Mouse (Mus musculus) intestine, postnatal 0 days (tissue): Measurements from ENCODE around the gene Acot7. TPM values are rescaled to one million over a fixed set of nuclear protein-coding genes. Genes with fewer than 3 reads are reported as not detected.

ENCODE experiments used
- ATAC-seq: fragments of 200-750 bp; cut with Nextera tagmentation; 2 replicates; pipeline ENCODE4 v1.8.0; 2017; ENCODE audit warnings: mild to moderate bottlenecking, moderate TSS enrichment, moderate library complexity
- H3K27ac ChIP-seq: fragments of 300-500 bp; sonication (generic); 2 replicates; pipeline ENCODE4 v1.5.1; 2014; ENCODE audit warnings: mild to moderate bottlenecking, low read depth, low read length, moderate library complexity
- H3K27me3 ChIP-seq: fragments of 300-500 bp; sonication (generic); replicated peaks from 2 replicates; pipeline ENCODE4 v1.6.1; 2014; ENCODE audit warnings: low read length, mixed read lengths; ENCODE audit not compliant: control insufficient read depth, insufficient read depth
- H3K36me3 ChIP-seq: fragments of 300-500 bp; sonication (generic); 2 replicates; pipeline ENCODE4 v1.6.1; 2014; ENCODE audit warnings: mild to moderate bottlenecking, moderate library complexity; ENCODE audit not compliant: control insufficient read depth, insufficient read depth
- H3K4me1 ChIP-seq: fragments of 300-500 bp; sonication (generic); replicated peaks from 2 replicates; pipeline ENCODE4 v1.6.1; 2014; ENCODE audit warnings: antibody characterized with exemption, low read length, mixed read lengths; ENCODE audit not compliant: control insufficient read depth, insufficient read depth
- H3K4me2 ChIP-seq: fragments of 300-500 bp; sonication (generic); replicated peaks from 2 replicates; pipeline ENCODE4 v1.6.1; 2014; ENCODE audit warnings: low read depth, mild to moderate bottlenecking, moderate library complexity
- H3K4me3 ChIP-seq: fragments of 300-500 bp; sonication (generic); 2 replicates; pipeline ENCODE4 v1.5.1; 2014; ENCODE audit warnings: low read depth, low read length
- H3K9ac ChIP-seq: fragments of 300-500 bp; sonication (generic); 2 replicates; pipeline ENCODE4 v1.6.1; 2014; ENCODE audit warnings: mild to moderate bottlenecking, low read depth, low read length
- H3K9me3 ChIP-seq: fragments of 300-500 bp; sonication (generic); 2 replicates; pipeline ENCODE4 v1.6.1; 2016; ENCODE audit warnings: mixed run types; ENCODE audit not compliant: control insufficient read depth
- CTCF ChIP-seq: sonication (generic); IDR thresholded peaks from 2 replicates; pipeline ENCODE4 v1.5.1; 2016; ENCODE audit warnings: low read depth, mild to moderate bottlenecking, control low read depth, antibody characterized with exemption, moderate library complexity
- WGBS: fragments of 180-500 bp; shearing (Covaris S2); extraction: QIAGEN DNeasy Blood & Tissue Kit; methylation state at CpG from one replicate; pipeline ENCODE4 v1.1.7; 2014; 5-methylcytosine and 5-hydroxymethylcytosine counted together
- polyA plus RNA-seq: library from polyadenylated mRNA; unstranded; fragments of >200 nt; fragmentation: Nextera tagmentation; extraction: Ambion mirVana; gene quantifications from 2 replicates; pipeline ENCODE4 v1.2.1, GENCODE M21; 2015

Acot7 gene
- polyA plus RNA-seq, 1 experiment from 2014 or later, result 28.7 TPM

DNA sequence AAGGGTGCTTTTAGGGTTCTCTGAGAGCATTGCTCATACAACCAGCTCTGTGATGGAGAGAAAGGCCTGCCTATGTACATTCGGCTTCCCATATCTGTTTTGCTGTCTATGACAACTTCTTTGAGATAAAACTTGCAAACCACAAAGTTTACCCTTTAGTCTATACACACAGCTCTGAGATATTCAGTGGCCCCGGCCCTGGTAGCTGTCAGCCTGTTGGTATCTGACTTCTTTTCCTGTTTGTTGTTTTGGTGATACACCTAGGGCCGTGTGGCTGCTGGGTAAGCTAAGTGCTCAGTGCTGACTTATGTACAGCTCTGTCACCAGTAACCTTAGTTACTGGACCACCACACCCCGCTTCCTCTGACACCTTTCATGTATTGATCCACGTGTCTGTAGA, 19.6 kb downstream of the Acot7 start:
- no peak for ATAC-seq
- Histone ChIP-seq H3K9me3 (no peaks in the 10 kb centered on the region), H3K27ac (no peak overlapping the region), H3K4me1 (no peaks in the 10 kb centered on the region), H3K4me3 (no peak overlapping the region), H3K27me3 (no peaks in the 10 kb centered on the region), H3K4me2 (no peak overlapping the region), H3K9ac (no peak overlapping the region), H3K36me3 (no peaks in the 10 kb centered on the region)
- WGBS, result 68% methylated on average over 5 of the region's 5 CpGs
- TF ChIP-seq CTCF, result no peak

GRCm38 (mm10) chr4:152199617-152200016, 21.7 kb downstream of the Acot7 start:
- no peaks in the 10 kb centered on the region for H3K36me3 ChIP-seq
- H3K4me3 ChIP-seq, result no peak overlapping the region
- H3K9ac ChIP-seq, result no peak overlapping the region
- H3K27me3 ChIP-seq, result no peaks in the 10 kb centered on the region
- no peaks in the 10 kb centered on the region for H3K4me1 ChIP-seq
- peak; percentile 83 for ATAC-seq
- WGBS, result 24% methylated on average over 1 of the region's 1 CpGs
- H3K9me3 ChIP-seq, result no peaks in the 10 kb centered on the region
- no peak overlapping the region for H3K27ac ChIP-seq
- no peak for TF ChIP-seq CTCF
- H3K4me2 ChIP-seq, result no peak overlapping the region

- Histone ChIP-seq H3K9ac (no peak overlapping the region), H3K27me3 (no peaks in the 10 kb centered on the region), H3K4me2 (no peak overlapping the region), H3K9me3 (no peaks in the 10 kb centered on the region), H3K27ac (no peak overlapping the region), H3K36me3 (no peaks in the 10 kb centered on the region), H3K4me3 (no peak overlapping the region), H3K4me1 (no peaks in the 10 kb centered on the region)
- WGBS, result 52% methylated on average over 6 of the region's 6 CpGs
- no peak for TF ChIP-seq CTCF
- ATAC-seq, result no peak
Observed at GRCm38 (mm10) chr4:152201492-152201891, 23.6 kb downstream of the Acot7 start.

- no peaks in the 10 kb centered on the region for H3K9me3 ChIP-seq
- no peaks in the 10 kb centered on the region for H3K27me3 ChIP-seq
- no peak overlapping the region for H3K27ac ChIP-seq
- H3K4me3 ChIP-seq, result no peak overlapping the region
- no peaks in the 10 kb centered on the region for H3K4me1 ChIP-seq
- H3K4me2 ChIP-seq, result no peak overlapping the region
- no peak for TF ChIP-seq CTCF
- no peak overlapping the region for H3K9ac ChIP-seq
- no peaks in the 10 kb centered on the region for H3K36me3 ChIP-seq
- ATAC-seq, result no peak
- WGBS, result 100% methylated on average over 1 of the region's 1 CpGs
Observed at GRCm38 (mm10) chr4:152202418-152202817, 24.5 kb downstream of the Acot7 start.

DNA sequence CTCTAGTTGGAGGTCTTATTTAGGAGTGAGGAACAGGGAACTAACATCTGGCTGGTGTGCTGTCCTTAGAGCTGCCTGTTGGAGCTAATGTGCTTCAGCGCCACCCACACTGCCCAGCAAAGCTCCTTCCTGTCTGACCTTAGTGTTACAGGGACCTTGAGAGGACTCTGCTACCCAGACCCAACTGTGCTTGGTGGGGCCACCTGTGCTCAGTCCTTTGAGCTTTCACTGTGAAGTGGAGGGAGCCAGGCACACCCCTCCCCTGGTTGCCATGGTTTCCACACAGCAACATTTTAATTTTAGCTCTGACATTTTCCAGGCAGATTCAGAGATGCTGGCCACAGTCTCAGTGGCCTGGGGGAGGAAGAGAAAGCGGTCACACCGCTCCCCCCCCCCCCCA, 25.0 kb downstream of the Acot7 start:
- TF ChIP-seq CTCF, result no peak
- no peaks in the 10 kb centered on the region for H3K27me3 ChIP-seq
- no peaks in the 10 kb centered on the region for H3K9me3 ChIP-seq
- ATAC-seq, result no peak
- no peak overlapping the region for H3K4me3 ChIP-seq
- no peaks in the 10 kb centered on the region for H3K36me3 ChIP-seq
- no peak overlapping the region for H3K27ac ChIP-seq
- no peak overlapping the region for H3K4me2 ChIP-seq
- H3K9ac ChIP-seq, result no peak overlapping the region
- H3K4me1 ChIP-seq, result no peaks in the 10 kb centered on the region
- WGBS, result 66% methylated on average over 3 of the region's 3 CpGs

DNA sequence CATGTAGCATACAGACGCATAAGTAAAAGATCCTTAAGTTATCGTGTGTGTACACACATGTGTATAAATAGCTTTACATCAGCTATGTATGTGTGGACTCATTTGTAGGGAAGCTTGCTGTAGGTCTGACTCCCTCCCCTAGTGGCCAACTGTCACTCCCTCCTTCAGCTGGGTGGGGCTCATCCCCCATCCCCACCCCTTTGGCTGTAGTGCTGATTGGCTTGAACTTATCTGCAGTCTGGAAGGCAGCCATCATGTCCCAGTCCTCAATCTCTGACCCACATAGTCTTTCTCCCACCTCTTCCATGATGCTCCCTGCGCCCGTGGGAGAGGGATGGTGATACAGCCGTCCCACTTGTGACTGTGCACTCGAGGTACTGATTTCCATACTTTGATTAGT, 26.7 kb downstream of the Acot7 start:
- Histone ChIP-seq H3K9ac (no peak overlapping the region), H3K4me3 (no peak overlapping the region), H3K4me2 (no peak overlapping the region), H3K36me3 (no peaks in the 10 kb centered on the region), H3K27ac (no peak overlapping the region), H3K4me1 (no peaks in the 10 kb centered on the region), H3K27me3 (no peaks in the 10 kb centered on the region), H3K9me3 (no peaks in the 10 kb centered on the region)
- 84% methylated on average over 6 of the region's 6 CpGs for WGBS
- peak; percentile 43 for TF ChIP-seq CTCF
- no peak for ATAC-seq

DNA sequence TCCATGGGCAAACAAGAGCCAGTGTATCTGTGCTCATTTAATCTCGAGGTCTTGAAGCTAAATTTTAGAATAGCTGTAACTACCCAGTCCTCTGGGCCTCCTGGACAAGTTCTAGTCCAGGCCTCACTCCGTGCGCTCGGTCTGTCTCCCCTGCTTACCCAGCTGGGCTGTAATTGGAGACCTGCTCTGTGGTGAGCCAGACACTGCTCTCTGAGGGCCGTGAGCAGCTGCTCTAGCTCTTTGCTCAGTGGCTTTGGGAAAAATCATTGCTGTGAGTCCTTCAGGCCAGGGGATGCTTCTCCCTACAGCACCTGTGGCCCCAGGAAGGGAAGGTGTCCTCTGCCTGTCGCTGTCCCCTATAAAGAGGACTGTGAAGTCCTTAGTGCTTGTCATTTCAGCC, 28.3 kb downstream of the Acot7 start:
- 63% methylated on average over 6 of the region's 6 CpGs for whole genome bisulfite sequencing
- Histone ChIP-seq H3K9ac (no peak overlapping the region), H3K27me3 (no peaks in the 10 kb centered on the region), H3K36me3 (no peaks in the 10 kb centered on the region), H3K4me2 (no peak overlapping the region), H3K9me3 (no peaks in the 10 kb centered on the region), H3K4me3 (no peak overlapping the region), H3K27ac (no peak overlapping the region), H3K4me1 (no peaks in the 10 kb centered on the region)
- no peak for ATAC-seq
- TF ChIP-seq CTCF, result no peak
